Mouse (Mus musculus): ENCODE measurements around the gene Ptcd3.

- TF ChIP-seq POLR2A (IDR thresholded peaks at IDR 0.05; ENCODE audit: low read depth, low read length) (no peak), CTCF (IDR thresholded peaks at IDR 0.05; ENCODE audit: extremely low read depth, insufficient read depth, insufficient read length, insufficient replicate concordance) (no peak)
Observed at GRCm38 (mm10) chr6:71907702-71908235, 781 bp downstream of the Ptcd3 start.

Measured in spleen, adult 2 months (tissue).